Mouse (Mus musculus) E14TG2a.4 (cell line): Measurements from ENCODE around the gene Stx8.

Experiments used
- H3K27me3 ChIP-seq: 2 replicates; pipeline ENCODE4 v1.6.1; 2014; ENCODE audit warnings: low read length, control low read depth; ENCODE audit not compliant: insufficient read depth
- H3K36me3 ChIP-seq: 2 replicates; pipeline ENCODE4 v1.6.1; 2014; ENCODE audit warnings: low read length, control low read depth; ENCODE audit not compliant: insufficient read depth
- H3K4me1 ChIP-seq: replicated peaks from 2 replicates; pipeline ENCODE4 v1.6.1; 2014; ENCODE audit warnings: low read depth, low read length, control low read depth
- H3K4me3 ChIP-seq: replicated peaks from 2 replicates; pipeline ENCODE4 v1.5.1; 2014; ENCODE audit warnings: mild to moderate bottlenecking, low read length
- H3K9me3 ChIP-seq: 2 replicates; pipeline ENCODE4 v1.6.1; 2014; ENCODE audit warnings: low read length, control low read depth
- CTCF ChIP-seq: conservative IDR thresholded peaks from 2 replicates; pipeline ENCODE4 v1.5.1; 2014; ENCODE audit warnings: low read length
- NANOG ChIP-seq: IDR thresholded peaks from 2 replicates; pipeline ENCODE4 v1.6.1; 2014; ENCODE audit warnings: borderline replicate concordance, low read length, mixed read lengths
- POU5F1 ChIP-seq: IDR thresholded peaks from 2 replicates; pipeline ENCODE4 v1.6.1; 2014; ENCODE audit warnings: low read length, borderline replicate concordance

Stx8 gene

GRCm38 (mm10) chr11:68201063-68201462 lies 235.1 kb downstream of the Stx8 start:
- H3K4me3 ChIP-seq, result no peak overlapping the region
- TF ChIP-seq CTCF (no peak), POU5F1 (no peak), NANOG (no peak)

GRCm38 (mm10) chr11:68201811-68202459 lies 235.9 kb downstream of the Stx8 start:
- TF ChIP-seq NANOG (no peak), POU5F1 (no peak), CTCF (no peak)
- H3K9me3 ChIP-seq, result 0 out of 2 replicates have a peak, but pooled peaks cover 4% of the 10 kb centered on the region
- H3K27me3 ChIP-seq, result no peaks in the 10 kb centered on the region
- peaks cover 14% of the 10 kb centered on the region for H3K4me1 ChIP-seq
- H3K36me3 ChIP-seq, result peaks cover 24% of the 10 kb centered on the region
- no peak overlapping the region for H3K4me3 ChIP-seq

More at GRCm38 (mm10) chr11:68201063-68201462, 235.1 kb downstream of the Stx8 start:
- Histone ChIP-seq H3K27me3 (no peaks in the 10 kb centered on the region), H3K36me3 (peaks cover 23% of the 10 kb centered on the region), H3K9me3 (0 out of 2 replicates have a peak, but pooled peaks cover 2% of the 10 kb centered on the region), H3K4me1 (peaks cover 18% of the 10 kb centered on the region)

- 0 out of 2 replicates have a peak, but pooled peaks cover 4% of the 10 kb centered on the region for H3K9me3 ChIP-seq
- H3K4me1 ChIP-seq, result peaks cover 14% of the 10 kb centered on the region
- H3K27me3 ChIP-seq, result no peaks in the 10 kb centered on the region
- TF ChIP-seq CTCF (no peak), POU5F1 (no peak), NANOG (no peak)
- H3K36me3 ChIP-seq, result peaks cover 29% of the 10 kb centered on the region
- H3K4me3 ChIP-seq, result no peak overlapping the region
These were observed 236.6 kb downstream of the Stx8 start for GRCm38 (mm10) chr11:68202561-68202960.

GRCm38 (mm10) chr11:68203658-68204315 lies 237.8 kb downstream of the Stx8 start:
- TF ChIP-seq CTCF, result no peak
- no peak for TF ChIP-seq NANOG
- no peak for TF ChIP-seq POU5F1
- H3K36me3 ChIP-seq, result peaks cover 40% of the 10 kb centered on the region
- no peaks in the 10 kb centered on the region for H3K27me3 ChIP-seq
- no peak overlapping the region for H3K4me3 ChIP-seq
- peaks cover 14% of the 10 kb centered on the region for H3K4me1 ChIP-seq
- 0 out of 2 replicates have a peak, but pooled peaks cover 4% of the 10 kb centered on the region for H3K9me3 ChIP-seq

DNA sequence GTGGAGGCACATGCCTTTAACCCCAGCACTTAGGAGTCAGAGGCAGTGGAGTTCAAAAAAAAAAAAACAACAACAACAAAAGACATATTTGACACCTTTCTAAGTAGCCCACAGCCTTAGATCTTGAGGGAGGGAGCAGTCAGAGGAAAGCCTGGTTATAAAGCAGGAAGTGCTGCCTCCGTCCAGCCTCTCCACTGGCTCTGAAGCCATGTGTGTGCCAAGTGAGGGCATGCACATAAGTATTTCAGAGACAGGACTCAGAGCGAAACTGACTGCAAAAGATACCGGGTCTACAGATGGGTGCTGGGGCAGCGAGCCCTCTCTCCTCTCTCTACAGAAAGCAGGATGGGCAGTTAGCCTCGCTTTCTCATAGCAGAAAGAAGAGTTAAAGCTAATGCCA lies 238.4 kb downstream of the Stx8 start:
- Histone ChIP-seq H3K4me3 (no peak overlapping the region), H3K36me3 (peaks cover 44% of the 10 kb centered on the region), H3K9me3 (0 out of 2 replicates have a peak, but pooled peaks cover 4% of the 10 kb centered on the region), H3K27me3 (no peaks in the 10 kb centered on the region), H3K4me1 (peaks cover 14% of the 10 kb centered on the region)
- TF ChIP-seq CTCF (no peak), NANOG (no peak), POU5F1 (no peak)

- Histone ChIP-seq H3K27me3 (no peaks in the 10 kb centered on the region), H3K4me1 (peaks cover 14% of the 10 kb centered on the region), H3K9me3 (0 out of 2 replicates have a peak, but pooled peaks cover 4% of the 10 kb centered on the region), H3K4me3 (no peak overlapping the region), H3K36me3 (peaks cover 55% of the 10 kb centered on the region)
- TF ChIP-seq POU5F1 (no peak), CTCF (no peak), NANOG (no peak)
These were observed 239.7 kb downstream of the Stx8 start for GRCm38 (mm10) chr11:68205572-68206229.

GRCm38 (mm10) chr11:68208023-68208422 lies 242.0 kb downstream of the Stx8 start:
- Histone ChIP-seq H3K4me3 (no peak overlapping the region), H3K9me3 (0 out of 2 replicates have a peak, but pooled peaks cover 4% of the 10 kb centered on the region), H3K4me1 (peaks cover 18% of the 10 kb centered on the region), H3K36me3 (peaks cover 73% of the 10 kb centered on the region), H3K27me3 (0 out of 2 replicates have a peak, but pooled peaks cover under 1% of the 10 kb centered on the region)
- TF ChIP-seq CTCF (no peak), NANOG (no peak), POU5F1 (no peak)

DNA sequence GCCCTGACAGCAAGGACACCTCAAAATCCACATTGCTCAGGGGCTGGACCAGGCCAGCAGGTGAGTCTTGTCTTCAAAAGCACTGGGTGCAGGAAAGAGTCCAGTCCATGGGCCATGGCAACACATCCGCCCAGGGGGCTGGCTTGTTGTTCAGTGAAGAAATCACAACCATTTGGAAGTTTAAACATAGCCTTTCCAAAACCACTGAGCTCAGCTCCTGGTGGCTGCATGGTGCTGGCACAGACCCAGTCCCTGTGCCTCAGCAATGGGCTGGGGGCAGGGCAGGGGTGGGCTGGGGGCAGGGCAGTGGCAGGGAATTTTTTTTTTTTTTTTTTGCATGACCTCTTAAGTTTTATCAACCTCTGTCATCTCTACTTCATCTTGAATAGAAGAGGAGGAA lies 242.6 kb downstream of the Stx8 start:
- Histone ChIP-seq H3K27me3 (0 out of 2 replicates have a peak, but pooled peaks cover 6% of the 10 kb centered on the region), H3K36me3 (peaks cover 78% of the 10 kb centered on the region), H3K4me3 (no peak overlapping the region), H3K9me3 (0 out of 2 replicates have a peak, but pooled peaks cover 4% of the 10 kb centered on the region), H3K4me1 (peaks cover 24% of the 10 kb centered on the region)
- TF ChIP-seq NANOG (no peak), CTCF (no peak), POU5F1 (no peak)
